Mouse (Mus musculus) retina, postnatal 7 days (tissue): ENCODE measurements around the gene Scaper.

ENCODE experiments used
- DNase-seq: peaks from one replicate; pipeline ENCODE4 v3.0.0-alpha.2; 2012; ENCODE audit warnings: low read depth, low spot score

Scaper gene

DNA sequence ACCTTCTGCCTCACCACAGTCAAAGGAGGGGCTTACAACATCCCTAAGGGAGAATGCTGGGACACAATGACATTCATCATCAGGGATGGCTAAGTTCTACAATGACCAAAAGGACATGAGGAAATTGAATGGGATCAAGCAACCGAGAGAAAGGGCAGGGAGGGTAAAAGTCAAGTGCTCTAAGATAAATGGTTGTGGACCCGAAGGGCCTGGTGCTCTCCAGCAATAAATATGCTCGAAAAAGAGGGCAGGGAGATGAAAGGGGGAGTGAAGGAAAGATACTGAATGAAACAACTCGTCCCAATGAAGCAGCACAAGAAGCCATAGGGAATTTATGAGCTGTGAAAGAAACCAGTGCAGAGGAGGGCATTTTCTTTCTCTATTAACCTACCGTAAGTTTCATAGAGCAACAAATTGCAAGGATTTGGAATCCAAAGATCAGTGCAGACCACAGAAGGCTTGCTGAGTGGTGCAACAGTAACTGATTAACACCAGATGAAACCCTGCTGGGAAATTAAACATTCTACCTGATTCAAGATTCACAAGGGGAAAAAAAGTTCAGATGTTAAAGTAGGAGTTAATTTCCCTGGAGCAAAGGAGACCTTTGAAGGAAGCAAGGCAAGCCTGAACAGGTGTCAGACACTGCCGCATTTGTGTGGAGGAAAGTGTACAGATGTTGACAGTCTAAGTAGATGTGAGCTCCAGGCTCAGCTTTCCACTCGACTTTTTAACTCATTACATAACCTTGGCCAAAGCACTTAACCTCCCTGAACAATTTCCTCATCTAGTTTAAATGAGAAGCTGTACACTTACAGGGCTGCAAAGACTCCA lies 329.0 kb downstream of the Scaper start:
- no peak for DNase-seq

DNA sequence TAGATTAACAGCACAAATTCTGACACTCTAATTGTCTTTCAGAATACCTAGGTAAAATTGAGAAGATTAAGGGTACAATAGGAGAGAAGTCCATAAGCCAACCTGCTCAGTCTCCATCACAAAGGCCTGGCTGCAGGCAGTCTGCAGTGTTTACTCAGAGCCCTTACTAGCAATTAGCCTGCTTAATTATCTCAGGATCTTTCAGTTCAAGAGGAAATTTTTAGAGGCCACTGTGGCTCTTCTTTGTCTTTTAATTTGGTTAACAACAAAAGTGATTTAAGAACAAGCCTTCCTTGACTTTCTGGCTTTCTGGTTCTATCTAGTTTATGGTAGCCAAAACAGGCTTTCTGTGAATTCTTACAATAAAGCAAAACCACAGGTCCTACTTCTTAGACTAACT lies 339.3 kb downstream of the Scaper start:
- DNase-seq = no peak

DNA sequence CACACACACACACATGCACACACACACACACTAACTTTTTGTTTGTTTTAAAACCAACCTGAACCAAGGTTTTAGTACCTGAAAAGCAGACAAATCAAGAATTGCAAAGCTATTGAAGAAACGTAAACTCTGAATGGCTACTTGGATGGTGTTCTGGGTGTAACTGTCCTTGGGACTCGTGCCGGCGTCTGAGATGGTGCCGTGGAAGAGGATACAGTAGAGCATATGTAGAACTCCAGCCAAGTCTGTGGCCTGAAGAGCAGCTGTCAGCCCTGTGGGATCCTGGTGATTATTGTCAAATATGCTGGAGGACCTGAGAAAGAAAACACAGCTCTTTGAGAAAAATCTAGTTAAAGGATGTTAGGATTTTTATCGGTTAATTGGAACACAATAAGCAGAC lies 351.8 kb downstream of the Scaper start:
- no peak for DNase-seq

DNA sequence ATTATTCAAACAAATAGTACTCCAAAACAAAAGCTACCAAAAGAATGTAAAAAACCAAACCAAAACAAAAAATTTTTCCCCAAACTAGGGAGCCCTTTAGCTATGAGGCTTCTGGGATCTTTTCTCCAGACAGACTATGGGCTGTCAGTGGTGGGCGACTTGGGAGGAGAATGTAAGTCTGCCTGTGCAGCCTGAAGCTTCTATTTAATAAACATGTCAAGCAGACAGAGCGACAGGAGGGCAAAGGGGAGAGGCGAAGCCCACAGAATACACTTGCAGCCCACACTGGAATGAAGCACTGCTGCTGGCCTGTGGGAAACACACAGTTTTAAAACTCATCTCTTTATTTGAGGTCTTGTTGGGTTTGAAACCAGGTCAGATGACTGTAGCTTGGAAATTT lies 356.5 kb downstream of the Scaper start:
- no peak for DNase-seq

DNA sequence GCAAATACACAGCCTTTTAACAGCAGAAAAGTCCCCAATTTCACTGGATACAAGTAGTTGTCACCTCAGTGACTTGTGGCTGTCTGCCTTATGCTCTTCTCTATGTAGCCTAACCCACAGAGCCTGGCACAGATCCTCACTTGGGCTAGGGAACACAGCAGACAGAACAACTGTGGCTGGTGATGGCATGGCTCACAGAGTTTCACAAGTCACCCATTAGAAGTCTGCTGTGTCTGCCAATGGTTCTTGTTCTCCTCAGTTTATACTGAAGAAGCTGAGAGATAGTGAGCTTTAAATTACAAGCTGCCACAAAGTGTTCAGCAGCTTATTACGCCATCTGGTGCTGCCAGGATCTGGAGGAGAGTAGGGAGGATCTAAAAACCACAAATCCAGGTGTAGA lies 361.3 kb downstream of the Scaper start:
- DNase-seq = no peak

DNA sequence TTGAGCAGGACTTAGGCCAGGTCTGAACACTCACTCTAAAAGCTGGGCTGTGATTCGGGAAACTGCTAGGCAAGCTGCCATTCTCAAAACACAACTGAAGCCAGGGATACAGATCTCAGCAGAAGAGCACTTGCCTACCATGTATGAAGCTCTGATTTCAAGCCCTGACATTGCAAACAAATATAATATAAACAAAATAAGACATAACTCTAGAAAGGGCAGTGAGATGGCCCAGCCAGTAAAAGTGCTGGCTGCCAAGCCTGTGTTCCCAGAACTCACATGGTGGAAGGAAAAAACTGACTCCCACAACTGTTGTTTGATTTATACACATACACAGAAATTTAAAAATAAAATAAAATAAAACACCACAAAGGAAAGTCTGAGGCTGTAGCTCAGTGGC lies 366.8 kb downstream of the Scaper start:
- DNase-seq = no peak

DNA sequence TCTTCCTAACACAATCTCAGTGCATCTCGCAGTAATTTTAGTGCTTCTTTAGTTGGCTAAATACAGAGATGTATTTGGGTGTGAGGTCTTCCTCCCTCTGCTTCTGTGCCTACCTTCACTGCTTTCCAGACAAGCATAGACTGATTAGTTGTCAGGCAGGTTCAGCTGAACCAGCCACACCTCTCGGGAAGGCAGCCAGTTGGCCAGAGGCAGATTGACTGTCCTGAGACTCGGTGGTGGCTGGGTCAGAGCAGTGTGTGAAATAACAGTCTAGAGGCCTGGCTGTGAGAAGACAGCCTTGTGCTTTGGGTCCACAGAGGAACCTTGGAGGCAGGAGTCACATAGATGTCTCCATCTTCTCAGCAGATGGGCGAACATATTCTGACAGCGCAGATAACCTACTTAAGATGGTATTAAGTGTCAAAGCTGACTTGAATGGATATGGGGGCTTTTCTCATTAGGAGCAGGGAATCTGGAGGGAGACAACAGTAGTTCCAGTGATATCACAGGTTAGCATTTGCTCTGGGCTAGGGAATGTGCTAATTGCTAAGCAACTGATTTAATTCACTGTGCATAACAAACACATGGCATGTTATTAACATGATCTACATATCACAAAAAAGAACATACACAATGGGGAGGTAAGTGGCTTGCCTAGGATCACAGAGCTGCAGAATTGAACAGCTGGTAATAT lies 369.3 kb downstream of the Scaper start:
- DNase-seq = no peak

DNA sequence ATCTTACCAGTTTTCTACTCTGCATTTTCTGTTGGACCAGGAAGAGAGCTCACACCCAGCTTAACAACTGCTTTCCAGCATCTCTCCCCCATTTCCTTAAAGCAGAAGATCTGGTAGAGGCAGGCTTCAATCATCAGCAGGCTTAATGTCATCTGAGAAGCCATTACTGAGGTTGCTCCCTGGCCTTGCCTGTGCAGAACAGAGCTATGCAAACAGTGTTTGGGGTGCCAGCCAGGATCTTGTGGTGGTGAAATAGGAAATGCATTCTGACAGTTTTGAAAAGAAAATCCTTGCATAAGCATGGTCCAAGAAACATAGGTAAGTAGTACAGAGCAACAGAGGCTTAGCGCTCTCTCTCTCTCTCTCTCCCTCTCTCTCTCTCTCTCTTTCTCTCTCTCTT lies 377.0 kb downstream of the Scaper start:
- no peak for DNase-seq

DNA sequence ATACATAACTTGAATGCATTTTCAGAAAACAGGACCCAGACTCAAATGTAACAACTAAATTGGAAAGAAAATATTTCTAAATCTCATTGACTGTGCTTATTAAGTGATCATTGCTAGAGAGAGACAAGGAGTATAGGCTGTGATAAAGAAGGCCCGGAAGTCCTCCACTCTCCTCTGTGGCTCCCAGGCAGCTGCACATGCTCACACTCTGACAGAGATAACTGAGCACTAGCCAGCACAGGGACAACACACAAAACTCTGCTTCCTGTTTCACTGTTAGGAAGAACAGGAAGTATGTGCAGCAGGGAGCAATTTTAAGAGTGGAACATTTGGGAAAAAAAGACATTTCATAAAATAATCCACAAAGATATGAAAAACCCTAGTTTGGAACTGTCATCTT lies 382.9 kb downstream of the Scaper start:
- no peak for DNase-seq

DNA sequence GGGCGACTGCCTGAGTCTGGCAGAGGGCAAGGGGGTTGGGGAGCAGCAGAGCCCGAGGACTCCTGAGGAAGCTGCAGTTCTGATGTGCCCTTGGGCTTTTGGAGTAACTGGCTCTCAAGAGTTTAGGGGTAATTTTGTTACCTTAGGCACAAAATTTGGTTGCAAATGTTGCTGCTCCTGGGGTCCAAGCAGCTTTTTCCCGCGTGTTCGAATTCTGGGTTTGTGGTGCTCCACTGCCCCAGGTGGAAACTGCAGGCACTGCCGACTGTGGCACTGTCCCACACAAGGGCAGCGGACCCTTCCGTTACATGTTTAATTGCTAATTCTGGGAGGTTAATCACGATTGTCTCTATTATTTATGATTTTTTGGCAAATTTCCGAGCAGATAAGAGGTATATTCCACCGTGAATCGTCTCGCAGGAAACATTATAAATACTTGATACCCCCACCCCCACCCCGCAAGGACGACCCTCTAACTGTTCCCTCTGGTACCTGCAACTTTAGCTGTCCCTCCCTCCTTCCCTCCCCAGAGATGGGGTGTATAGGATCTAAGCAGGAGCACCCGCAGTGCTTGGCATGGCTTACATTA lies 388.5 kb downstream of the Scaper start:
- no peak for DNase-seq

DNA sequence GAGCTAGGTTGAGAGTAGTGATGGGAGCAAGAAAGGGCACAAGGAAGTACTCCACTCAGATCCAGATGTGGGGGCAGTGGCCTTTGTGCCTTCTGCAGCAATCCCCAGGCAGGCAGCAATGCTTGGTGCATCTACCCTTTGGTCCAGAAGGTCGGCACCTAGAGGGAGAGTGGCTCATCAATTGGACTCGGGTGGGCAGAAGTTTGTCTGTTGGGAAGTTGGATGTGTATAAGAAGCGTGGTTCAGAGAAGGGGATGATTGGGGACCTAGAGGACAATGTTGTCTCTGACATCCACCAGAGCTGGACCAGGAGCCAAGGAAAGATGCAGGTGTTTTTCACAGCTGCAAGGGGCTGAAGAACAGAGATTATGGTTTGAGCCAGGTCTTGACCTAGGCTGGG lies 389.0 kb downstream of the Scaper start:
- DNase-seq = no peak

DNA sequence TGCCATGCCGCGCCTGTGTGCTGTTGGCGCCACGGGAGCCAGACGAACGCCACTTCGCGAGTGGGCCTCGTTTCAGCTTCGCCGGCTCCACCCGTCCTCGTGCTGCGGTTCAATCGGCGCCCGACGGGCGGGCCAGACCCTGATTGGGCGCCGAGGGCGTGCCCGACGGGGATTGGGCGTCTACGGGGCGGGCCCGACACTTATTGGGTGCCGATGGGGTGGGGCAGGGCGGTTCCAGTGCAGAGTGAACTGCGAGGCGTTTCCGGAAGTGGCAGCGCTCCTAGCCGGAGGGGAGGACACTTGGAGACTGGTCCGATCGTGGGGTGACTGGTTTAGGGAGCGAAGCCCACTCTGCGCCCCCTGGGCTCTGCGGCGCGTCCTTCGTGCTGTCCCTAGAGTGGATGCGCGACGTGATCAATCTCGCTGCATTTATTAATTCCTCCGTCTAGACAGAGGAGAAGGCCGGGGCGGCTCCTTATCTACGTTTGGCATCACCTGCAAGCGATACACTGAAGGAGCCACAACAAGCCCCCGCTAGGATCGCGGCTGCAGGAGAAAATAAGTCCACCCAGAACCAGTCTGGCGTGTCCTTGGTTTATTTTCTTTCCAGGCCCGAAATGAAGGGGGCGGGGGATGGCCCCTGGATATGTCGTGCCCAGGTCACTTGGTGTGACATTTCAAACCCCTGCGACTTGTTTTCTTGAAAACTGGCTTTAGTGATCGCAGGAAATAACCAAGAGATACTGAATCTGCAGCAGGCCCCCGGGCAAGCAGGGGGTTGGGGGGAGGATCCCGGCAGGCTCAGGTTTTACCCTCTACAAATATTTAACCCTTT lies 391.5 kb downstream of the Scaper start:
- no peak for DNase-seq

DNA sequence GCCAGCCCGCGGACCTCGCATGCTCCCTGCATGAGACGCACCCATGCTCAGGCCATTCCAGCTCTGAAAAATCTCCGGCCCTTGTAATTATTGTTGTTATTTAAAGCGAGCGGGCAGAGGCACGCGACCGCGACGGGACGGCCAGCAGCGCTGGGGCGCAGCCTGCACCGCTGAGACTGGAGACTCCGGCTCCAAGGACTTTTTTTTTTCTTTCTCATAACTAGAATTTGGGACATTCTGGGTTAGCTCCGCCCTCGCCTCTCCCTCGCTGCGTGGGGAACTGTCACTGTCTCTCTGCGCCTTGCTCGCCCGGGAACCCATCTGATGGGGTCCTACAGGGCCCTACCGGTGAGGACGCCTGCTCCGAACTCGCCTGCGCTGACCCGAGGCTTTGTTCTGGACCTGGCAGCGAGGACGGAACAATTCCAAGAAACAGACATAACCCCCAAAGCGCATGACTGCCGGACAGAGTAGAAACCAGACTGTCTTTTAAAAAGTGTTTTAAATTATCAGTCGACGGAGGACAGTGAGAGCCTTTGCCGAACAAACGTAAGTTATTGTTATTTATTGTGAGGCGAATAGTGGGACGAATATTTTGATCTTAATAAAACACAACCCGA lies 392.3 kb downstream of the Scaper start:
- DNase-seq = no peak

DNA sequence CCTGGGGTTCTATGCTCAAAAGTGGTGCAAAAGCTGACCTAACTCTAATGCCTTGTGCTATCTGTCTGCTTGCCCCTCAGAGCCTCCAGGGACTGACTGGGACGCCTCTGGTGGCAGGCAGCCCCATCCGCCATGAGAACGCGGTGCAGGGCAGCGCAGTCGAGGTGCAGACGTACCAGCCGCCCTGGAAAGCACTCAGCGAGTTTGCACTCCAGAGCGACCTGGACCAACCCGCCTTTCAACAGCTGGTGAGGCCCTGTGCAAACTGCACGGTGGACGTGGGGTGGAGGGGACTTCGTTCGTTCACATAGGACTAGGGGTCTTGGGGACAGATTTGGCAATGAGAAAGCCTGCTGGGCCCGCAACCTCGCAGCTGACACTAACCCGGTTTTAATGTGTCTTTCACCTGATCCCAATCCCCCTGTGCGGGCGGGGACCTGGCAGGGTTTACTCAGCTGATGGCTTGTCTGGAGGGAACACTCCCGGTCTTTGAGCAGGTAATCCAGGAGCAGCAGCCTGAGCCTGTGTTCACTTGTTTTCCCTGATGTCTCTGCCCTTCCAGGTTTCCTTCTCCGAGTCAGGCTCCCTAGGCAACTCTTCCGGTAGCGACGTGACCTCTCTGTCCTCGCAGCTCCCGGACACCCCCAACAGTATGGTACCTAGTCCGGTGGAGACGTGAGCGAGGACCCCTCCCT lies 392.9 kb downstream of the Scaper start:
- DNase-seq = no peak

DNA sequence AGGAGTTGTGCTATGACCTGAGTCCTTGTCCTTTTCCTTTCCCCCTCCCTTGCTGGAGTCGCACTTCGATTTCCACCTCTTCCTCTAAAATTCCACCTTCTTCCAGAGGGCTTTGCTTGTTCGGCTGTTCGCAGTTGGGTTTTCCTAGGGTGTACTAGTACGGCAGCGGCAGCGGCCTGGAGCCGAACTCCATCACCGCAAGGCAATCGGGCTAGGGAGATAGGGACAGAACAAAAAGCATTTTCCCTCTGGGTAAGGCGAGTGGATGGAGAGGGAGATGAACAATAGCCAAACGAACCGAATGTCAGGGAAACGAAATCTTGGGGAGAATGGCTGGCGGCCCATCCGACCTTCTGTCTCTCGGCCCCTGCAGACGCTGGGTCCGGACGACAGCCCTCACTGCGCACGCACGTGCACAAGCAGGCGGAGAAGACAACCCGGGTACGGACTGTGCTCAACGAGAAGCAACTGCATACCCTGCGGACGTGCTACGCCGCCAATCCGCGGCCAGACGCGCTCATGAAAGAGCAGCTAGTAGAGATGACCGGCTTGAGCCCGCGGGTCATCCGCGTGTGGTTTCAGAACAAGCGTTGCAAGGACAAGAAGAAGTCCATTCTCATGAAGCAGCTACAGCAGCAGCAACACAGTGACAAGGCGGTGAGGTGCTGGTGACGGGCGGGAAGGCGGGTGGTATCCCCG lies 394.1 kb downstream of the Scaper start:
- DNase-seq = no peak

DNA sequence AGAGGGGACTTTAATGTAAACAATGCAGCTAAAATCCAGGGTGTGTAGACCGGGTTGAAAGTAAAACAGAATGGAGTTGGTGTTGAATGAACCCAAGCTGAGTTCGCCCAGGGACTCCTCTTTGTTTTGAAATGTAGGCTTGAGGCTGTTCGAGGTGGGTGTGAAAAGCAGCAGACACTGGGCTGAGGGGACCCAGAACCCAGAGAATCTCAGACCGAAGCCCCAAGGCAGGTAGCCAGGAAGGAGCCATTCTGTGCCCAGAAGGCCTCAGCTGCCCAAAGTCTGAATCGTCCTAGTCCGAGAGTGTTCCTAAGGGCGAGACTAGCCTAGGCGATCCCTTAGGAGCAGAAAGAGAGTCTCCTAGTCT lies 394.6 kb downstream of the Scaper start:
- no peak for DNase-seq

DNA sequence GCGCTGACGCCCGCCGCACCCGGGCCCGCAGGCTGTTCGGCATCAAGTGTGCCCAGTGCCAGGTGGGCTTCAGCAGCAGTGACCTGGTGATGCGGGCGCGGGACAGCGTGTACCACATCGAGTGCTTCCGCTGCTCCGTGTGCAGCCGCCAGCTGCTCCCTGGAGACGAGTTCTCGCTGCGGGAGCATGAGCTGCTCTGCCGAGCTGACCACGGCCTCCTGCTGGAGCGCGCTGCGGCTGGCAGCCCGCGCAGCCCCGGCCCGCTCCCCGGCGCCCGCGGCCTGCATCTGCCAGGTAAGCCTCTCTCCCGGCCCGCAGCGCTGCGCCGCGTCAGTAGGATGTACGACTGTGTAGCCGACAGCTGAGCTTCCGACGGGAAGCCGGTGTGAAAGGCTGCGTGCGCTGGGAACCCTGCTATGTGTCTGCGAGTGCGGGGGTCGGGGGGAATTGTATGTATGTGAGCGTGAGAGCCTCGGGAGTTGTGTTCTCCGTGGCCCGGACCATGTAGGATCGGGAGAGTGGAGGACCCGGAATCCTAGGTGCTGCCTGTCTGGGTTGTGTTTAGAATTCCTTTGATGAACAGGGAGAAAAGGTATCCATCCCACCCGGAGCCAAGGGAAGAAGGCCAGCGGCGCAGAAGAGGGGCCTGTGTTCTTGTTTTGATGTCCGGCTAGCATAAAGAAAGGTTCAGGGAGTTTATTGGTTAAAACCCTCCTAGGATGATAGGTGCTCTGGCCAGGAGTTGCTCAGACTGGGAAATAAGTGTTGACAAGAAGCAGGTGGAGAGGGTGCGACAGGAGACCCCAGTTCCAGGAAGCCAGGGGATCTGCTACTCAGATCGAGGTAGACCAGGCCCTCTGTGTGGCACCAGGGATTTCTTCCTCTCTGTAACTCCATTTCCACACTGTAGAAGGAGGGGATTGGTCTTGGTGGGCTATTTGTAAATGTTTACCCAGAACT lies 395.3 kb downstream of the Scaper start:
- no peak for DNase-seq

DNA sequence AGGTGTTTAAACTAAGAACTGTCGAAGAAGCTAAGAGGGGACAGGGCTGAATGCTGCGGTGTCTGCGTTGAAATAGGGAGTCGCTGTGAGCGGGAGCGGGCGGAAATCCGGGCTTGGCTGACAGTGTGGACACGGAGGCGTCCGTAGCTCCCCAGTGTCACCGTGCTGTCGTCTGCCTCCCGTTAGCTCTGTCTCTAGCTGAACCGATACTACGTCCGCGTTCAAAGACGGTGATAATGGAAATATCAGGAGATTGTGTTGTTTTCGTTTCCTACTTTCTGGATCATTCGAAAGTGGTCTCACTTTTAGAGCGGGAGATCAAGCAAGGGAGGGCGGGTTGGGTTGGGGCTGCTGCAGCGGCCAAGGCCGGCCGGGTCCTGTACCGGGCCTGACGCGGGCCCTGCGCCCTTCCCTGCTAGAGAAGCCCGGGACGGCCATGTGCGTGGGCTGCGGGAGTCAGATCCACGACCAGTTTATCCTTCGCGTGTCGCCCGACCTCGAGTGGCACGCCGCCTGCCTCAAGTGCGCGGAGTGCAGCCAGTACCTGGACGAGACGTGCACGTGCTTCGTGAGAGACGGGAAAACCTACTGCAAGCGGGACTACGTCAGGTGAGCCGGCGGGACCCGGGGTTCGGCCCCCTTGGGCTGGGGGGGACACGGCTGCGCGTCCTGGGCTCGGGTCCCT lies 396.1 kb downstream of the Scaper start:
- no peak for DNase-seq

DNA sequence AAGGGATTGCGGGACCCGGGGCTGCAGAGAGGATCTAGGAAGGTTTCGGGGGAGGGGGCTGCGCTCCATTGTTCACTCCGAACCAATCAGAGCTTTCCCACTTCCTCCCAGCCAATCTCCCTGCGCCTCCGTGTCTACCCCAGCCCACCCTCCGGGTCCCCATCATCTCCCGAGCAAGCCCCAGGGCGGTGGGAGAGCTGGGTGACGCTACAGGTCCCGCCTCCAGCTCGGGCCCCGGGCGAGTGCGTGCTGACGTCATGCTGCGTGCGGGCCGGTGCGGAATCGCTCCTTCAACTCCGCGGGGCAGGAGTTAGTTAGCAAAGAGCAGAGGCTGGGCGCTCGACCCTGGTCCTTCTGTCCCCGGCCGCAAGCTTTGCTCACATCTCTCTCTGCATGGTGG lies 397.0 kb downstream of the Scaper start:
- no peak for DNase-seq
